Mouse (Mus musculus) heart, embryonic 14.5 days (tissue): ENCODE data around the gene Mif4gd. TPM values are rescaled to one million over a fixed set of nuclear protein-coding genes. Genes with fewer than 3 reads are reported as not detected.

Experiments
- ATAC-seq: fragments of 200-750 bp; cut with Nextera tagmentation; 2 replicates; pipeline ENCODE4 v1.8.0; 2017; ENCODE audit warnings: low read depth, moderate TSS enrichment; ENCODE audit not compliant: insufficient number of reproducible peaks, insufficient read depth, low FRiP score
- H3K27ac ChIP-seq, 2 experiments: fragments of 200-500 bp in 1 of 2; fragments of 300-500 bp in 1 of 2; sonication (generic) in 1 of 2; replicated peaks in 1 of 2; 2 replicates each; pipeline ENCODE4 v1.5.1; 2012 to 2014; ENCODE audit warnings: low read depth in 2 of 2, low read length in 2 of 2, control low read depth in 1 of 2, mild to moderate bottlenecking in 1 of 2, mixed read lengths in 1 of 2; ENCODE audit not compliant: control insufficient read depth in 1 of 2, insufficient read depth in 1 of 2
- H3K27me3 ChIP-seq: fragments of 300-500 bp; sonication (generic); 2 replicates; pipeline ENCODE4 v1.6.1; 2014; ENCODE audit warnings: mild to moderate bottlenecking, low read length, control low read depth; ENCODE audit not compliant: control insufficient read depth, insufficient read depth
- H3K36me3 ChIP-seq: fragments of 300-500 bp; sonication (generic); 2 replicates; pipeline ENCODE4 v1.6.1; 2014; ENCODE audit warnings: mild to moderate bottlenecking, control low read depth, low read length, mixed read lengths; ENCODE audit not compliant: control insufficient read depth, insufficient read depth
- H3K4me1 ChIP-seq, 2 experiments: fragments of 200-500 bp in 1 of 2; fragments of 300-500 bp in 1 of 2; sonication (generic) in 1 of 2; 2 replicates each; pipeline ENCODE4 v1.6.1; 2012 to 2014; ENCODE audit warnings: low read length in 2 of 2, control low read depth in 1 of 2, mixed read lengths in 1 of 2; ENCODE audit not compliant: control insufficient read depth in 2 of 2, insufficient read depth in 2 of 2
- H3K4me2 ChIP-seq: fragments of 300-500 bp; sonication (generic); 2 replicates; pipeline ENCODE4 v1.6.1; 2014; ENCODE audit warnings: mild to moderate bottlenecking, low read length
- H3K4me3 ChIP-seq, 2 experiments: fragments of 200-500 bp in 1 of 2; fragments of 300-500 bp in 1 of 2; sonication (generic) in 1 of 2; 2 replicates each; pipeline ENCODE4 v1.5.1; 2012 to 2014; ENCODE audit warnings: low read length in 2 of 2, mild to moderate bottlenecking in 2 of 2, control low read depth in 1 of 2, low read depth in 1 of 2, moderate library complexity in 1 of 2; ENCODE audit not compliant: control insufficient read depth in 1 of 2, insufficient read depth in 1 of 2
- H3K9ac ChIP-seq: fragments of 300-500 bp; sonication (generic); 2 replicates; pipeline ENCODE4 v1.6.1; 2014; ENCODE audit warnings: mild to moderate bottlenecking, low read length
- H3K9me3 ChIP-seq: fragments of 300-500 bp; sonication (generic); 2 replicates; pipeline ENCODE4 v1.6.1; 2016; ENCODE audit warnings: low read length, control low read depth; ENCODE audit not compliant: control insufficient read depth
- WGBS: fragments of 180-500 bp; shearing (Covaris S2); extraction: QIAGEN DNeasy Blood & Tissue Kit; methylation state at CpG from one replicate; pipeline ENCODE4 v1.1.7; 2014; 5-methylcytosine and 5-hydroxymethylcytosine counted together
- polyA plus RNA-seq: library from polyadenylated mRNA; unstranded; fragments of >200 nt; fragmentation: Nextera tagmentation; extraction: Ambion mirVana; gene quantifications from 2 replicates; pipeline ENCODE4 v1.2.1, GENCODE M21; 2014

Mif4gd gene
- polyA plus RNA-seq, 1 experiment from 2014 or later, result 32.3 TPM

- Histone ChIP-seq H3K27me3 (no peaks in the 10 kb centered on the region), H3K4me3 (peak overlapping the region; percentile 63 to 78), H3K9me3 (no peaks in the 10 kb centered on the region), H3K36me3 (peaks cover 53% of the 10 kb centered on the region), H3K27ac (peak overlapping the region; percentile 72 to 96), H3K9ac (peak overlapping the region; percentile 90), H3K4me2 (peak overlapping the region; percentile 95), H3K4me1 (peaks cover 19 to 30% of the 10 kb centered on the region in 2 experiments; a peak in 3 of 4 replicates)
- WGBS, result under 1% methylated on average over 13 of the region's 13 CpGs
- ATAC-seq, result peak; percentile 28; the same call in 1 of the 2 replicates
These were observed 735 bp downstream of the Mif4gd start for GRCm38 (mm10) chr11:115612059-115612409.

- H3K4me2 ChIP-seq, result no peak overlapping the region
These were observed 1.6 kb downstream of the Mif4gd start for GRCm38 (mm10) chr11:115611173-115611572.

GRCm38 (mm10) chr11:115609576-115609975 lies 3.2 kb downstream of the Mif4gd start:
- no peak overlapping the region for H3K27ac ChIP-seq
- peaks cover 51% of the 10 kb centered on the region for H3K36me3 ChIP-seq
- ATAC-seq, result no peak
- WGBS, result 62% methylated on average over 3 of the region's 3 CpGs
- H3K27me3 ChIP-seq, result no peaks in the 10 kb centered on the region
- H3K4me2 ChIP-seq, result no peak overlapping the region
- H3K9me3 ChIP-seq, result no peaks in the 10 kb centered on the region
- H3K4me1 ChIP-seq, result peaks cover 13 to 26% of the 10 kb centered on the region in 2 experiments
- H3K9ac ChIP-seq, result no peak overlapping the region
- H3K4me3 ChIP-seq, result no peak overlapping the region

More at GRCm38 (mm10) chr11:115611173-115611572, 1.6 kb downstream of the Mif4gd start:
- no peak overlapping the region for H3K27ac ChIP-seq
- WGBS, result 81% methylated on average over 6 of the region's 6 CpGs
- H3K4me3 ChIP-seq, result no peak overlapping the region
- H3K9ac ChIP-seq, result no peak overlapping the region; the same call in 1 of the 2 replicates
- peaks cover 55% of the 10 kb centered on the region for H3K36me3 ChIP-seq
- H3K9me3 ChIP-seq, result no peaks in the 10 kb centered on the region
- peaks cover 19 to 29% of the 10 kb centered on the region in 2 experiments; a peak in 3 of 4 replicates for H3K4me1 ChIP-seq
- ATAC-seq, result no peak
- H3K27me3 ChIP-seq, result no peaks in the 10 kb centered on the region

- whole genome bisulfite sequencing, result 80% methylated on average over 23 of the region's 23 CpGs
- no peak for ATAC-seq
These were observed 4.1 kb downstream of the Mif4gd start for GRCm38 (mm10) chr11:115608421-115609399.

GRCm38 (mm10) chr11:115606733-115607132 lies 6.0 kb downstream of the Mif4gd start:
- 83% methylated on average over 18 of the region's 18 CpGs for WGBS
- no peak overlapping the region for H3K9ac ChIP-seq

More at GRCm38 (mm10) chr11:115608421-115609399, 4.1 kb downstream of the Mif4gd start:
- Histone ChIP-seq H3K4me3 (no peak overlapping the region), H3K4me2 (no peak overlapping the region), H3K27me3 (no peaks in the 10 kb centered on the region), H3K9me3 (no peaks in the 10 kb centered on the region), H3K9ac (no peak overlapping the region), H3K36me3 (peaks cover 49% of the 10 kb centered on the region), H3K27ac (no peak overlapping the region), H3K4me1 (peaks cover 13 to 23% of the 10 kb centered on the region in 2 experiments)

GRCm38 (mm10) chr11:115604304-115604696 lies 8.5 kb downstream of the Mif4gd start:
- no peaks in the 10 kb centered on the region for H3K27me3 ChIP-seq
- H3K4me3 ChIP-seq, result peak overlapping the region; percentile 92 to 100
- 0 out of 2 replicates have a peak, but pooled peaks have one; percentile 1 for ATAC-seq
- peaks cover 46% of the 10 kb centered on the region for H3K36me3 ChIP-seq
- no peaks in the 10 kb centered on the region for H3K9me3 ChIP-seq
- peaks cover 10 to 40% of the 10 kb centered on the region in 2 experiments for H3K4me1 ChIP-seq
- H3K27ac ChIP-seq, result peak overlapping the region; percentile 91 to 93
- peak overlapping the region; percentile 95 for H3K9ac ChIP-seq
- H3K4me2 ChIP-seq, result peak overlapping the region; percentile 90
- 0% methylated on average over 26 of the region's 26 CpGs for WGBS

More at GRCm38 (mm10) chr11:115606733-115607132, 6.0 kb downstream of the Mif4gd start:
- H3K4me3 ChIP-seq, result no peak overlapping the region
- H3K4me1 ChIP-seq, result peaks cover 9 to 24% of the 10 kb centered on the region in 2 experiments
- H3K27me3 ChIP-seq, result no peaks in the 10 kb centered on the region
- no peak overlapping the region for H3K4me2 ChIP-seq
- 0 out of 4 replicates have a peak overlapping the region, but pooled peaks of 1 of the 2 experiments have one; percentile 4 for H3K27ac ChIP-seq
- H3K9me3 ChIP-seq, result no peaks in the 10 kb centered on the region
- no peak for ATAC-seq
- peaks cover 49% of the 10 kb centered on the region for H3K36me3 ChIP-seq

GRCm38 (mm10) chr11:115603476-115604303 lies 9.1 kb downstream of the Mif4gd start, which contains the start of the genes Mrps7 and Gga3:
Gene Mrps7 (plus strand): TSS chr11:115603925.
Gene Gga3 (minus strand): TSS chr11:115604051.
- Histone ChIP-seq H3K27ac (peak within 1 kb of the TSS; percentile 91 to 93), H3K4me2 (peak within 1 kb of the TSS; percentile 90), H3K4me3 (peak within 1 kb of the TSS; percentile 92 to 100), H3K9me3 (no peaks in the 10 kb centered on the region), H3K9ac (peak within 1 kb of the TSS; percentile 95), H3K4me1 (peaks cover 10 to 40% of the 10 kb centered on the region in 2 experiments), H3K27me3 (no peaks in the 10 kb centered on the region), H3K36me3 (peaks cover 45% of the 10 kb centered on the region)
- under 1% methylated on average over 79 of the region's 93 CpGs for WGBS
- peak; percentile 95 for ATAC-seq
